In the genomic region with DNA sequence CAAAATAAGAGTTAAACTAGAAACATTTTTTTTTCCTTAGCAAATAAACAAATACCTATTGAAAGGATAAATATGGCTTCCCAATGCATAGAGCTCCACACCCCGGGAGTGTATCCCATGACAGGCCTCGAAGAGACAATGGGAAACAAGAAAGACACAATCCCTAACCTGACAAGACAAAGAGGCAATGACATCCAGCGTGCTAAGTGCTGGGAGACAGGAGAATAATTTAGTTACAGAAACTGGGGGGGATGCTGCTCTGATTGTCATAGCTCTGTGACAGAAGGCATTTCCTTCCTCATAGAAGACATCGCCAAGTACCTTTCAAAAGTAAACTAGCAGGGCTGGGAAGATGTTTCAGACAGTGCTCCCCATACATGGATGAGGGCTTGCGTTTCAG, we compare ENCODE assay signal across 13 mouse cellular contexts.
"Had no signal": no experiment of that assay in that cellular context is flagged by ENCODE, and none has a peak within 500 bp of the region (broad histone marks: within the 10 kb centered on the region; RNA-seq: fewer than 3 reads in every experiment).

No protein-coding gene starts in this region.

- DNase-seq: kidney, adult 11 months; kidney, postnatal 36 days; layer of hippocampus, adult 9-11 months; layer of hippocampus, postnatal 36 days; lung, embryonic 14.5 days; lung, postnatal 10 days; lung, postnatal 4 days; right cerebral cortex, adult 18-20 months had no signal

- H3K36me3 ChIP-seq: limb, embryonic 15.5 days; liver, embryonic 12.5 days; midbrain, embryonic 10.5 days; neural tube, embryonic 13.5 days had no signal

- H3K4me2 ChIP-seq: liver, embryonic 12.5 days; lung, embryonic 14.5 days had no signal

- H3K4me1 ChIP-seq: liver, embryonic 12.5 days had no signal

- H3K27me3 ChIP-seq: limb, embryonic 15.5 days; liver, embryonic 12.5 days; neural tube, embryonic 13.5 days had no signal

- H3K27ac ChIP-seq: liver, embryonic 12.5 days; midbrain, embryonic 10.5 days; stomach, postnatal 0 days had no signal

- H3K9ac ChIP-seq: limb, embryonic 15.5 days; liver, embryonic 12.5 days; lung, embryonic 14.5 days; neural tube, embryonic 13.5 days had no signal

- ATAC-seq: liver, embryonic 12.5 days had no signal

- H3K9me3 ChIP-seq: limb, embryonic 15.5 days; liver, embryonic 12.5 days; midbrain, embryonic 10.5 days; neural tube, embryonic 13.5 days had no signal

- H3K4me3 ChIP-seq: limb, embryonic 15.5 days; liver, embryonic 12.5 days; midbrain, embryonic 10.5 days; neural tube, embryonic 13.5 days had no signal
